Mouse (Mus musculus) kidney, embryonic 14.5 days (tissue): ENCODE data around the gene Cks1brt. TPM values are rescaled to one million over a fixed set of nuclear protein-coding genes. Genes with fewer than 3 reads are reported as not detected.
"Not testable (repeated sequence)": the region's sequence is repeated elsewhere in the genome, so short reads cannot be mapped to it uniquely, and the experiment has no call there.

Experiments
- ATAC-seq: fragments of 200-750 bp; cut with Nextera tagmentation; 2 replicates; pipeline ENCODE4 v1.8.0; 2017; ENCODE audit warnings: moderate number of reproducible peaks, mild to moderate bottlenecking, moderate TSS enrichment, moderate library complexity; ENCODE audit not compliant: low FRiP score, low TSS enrichment
- H3K27ac ChIP-seq: fragments of 300-500 bp; sonication (generic); 2 replicates; pipeline ENCODE4 v1.5.1; 2014; ENCODE audit warnings: low read depth, mild to moderate bottlenecking, low read length, moderate library complexity, mixed read lengths
- H3K27me3 ChIP-seq: fragments of 300-500 bp; sonication (generic); 2 replicates; pipeline ENCODE4 v1.6.1; 2014; ENCODE audit warnings: mild to moderate bottlenecking, low read length; ENCODE audit not compliant: control insufficient read depth, insufficient read depth
- H3K36me3 ChIP-seq: fragments of 300-500 bp; sonication (generic); 2 replicates; pipeline ENCODE4 v1.6.1; 2014; ENCODE audit warnings: low read length, mixed read lengths; ENCODE audit not compliant: control insufficient read depth, insufficient read depth
- H3K4me1 ChIP-seq: fragments of 300-500 bp; sonication (generic); 2 replicates; pipeline ENCODE4 v1.6.1; 2014; ENCODE audit warnings: low read length, mixed read lengths; ENCODE audit not compliant: control insufficient read depth, insufficient read depth
- H3K4me2 ChIP-seq: fragments of 300-500 bp; sonication (generic); replicated peaks from 2 replicates; pipeline ENCODE4 v1.6.1; 2014; ENCODE audit warnings: low read depth, mild to moderate bottlenecking, low read length
- H3K4me3 ChIP-seq: fragments of 300-500 bp; sonication (generic); 2 replicates; pipeline ENCODE4 v1.5.1; 2014; ENCODE audit warnings: mild to moderate bottlenecking, low read length
- H3K9ac ChIP-seq: fragments of 300-500 bp; sonication (generic); 2 replicates; pipeline ENCODE4 v1.6.1; 2014; ENCODE audit warnings: low read depth, mild to moderate bottlenecking, low read length, moderate library complexity
- H3K9me3 ChIP-seq: fragments of 300-500 bp; sonication (generic); 2 replicates; pipeline ENCODE4 v1.6.1; 2016; ENCODE audit warnings: low read length; ENCODE audit not compliant: control insufficient read depth
- WGBS: fragments of 180-500 bp; shearing (Covaris S2); extraction: QIAGEN DNeasy Blood & Tissue Kit; methylation state at CpG from one replicate; pipeline ENCODE4 v1.1.7; 2014; 5-methylcytosine and 5-hydroxymethylcytosine counted together
- polyA plus RNA-seq: library from polyadenylated mRNA; unstranded; fragments of >200 nt; fragmentation: Nextera tagmentation; extraction: Ambion mirVana; gene quantifications from 2 replicates; pipeline ENCODE4 v1.2.1, GENCODE M21; 2014

The Cks1brt gene
- not detected in 2 replicates for polyA plus RNA-seq

GRCm38 (mm10) chr8:85151624-85152023 is at the start of gene Cks1brt:
TSS of gene Cks1brt (plus strand) at chr8:85151924.
- Histone ChIP-seq H3K36me3 (no peaks in the 10 kb centered on the region), H3K4me1 (no peaks in the 10 kb centered on the region), H3K9me3 (peaks cover 33% of the 10 kb centered on the region), H3K4me2 (no peak within 1 kb of the TSS), H3K27ac (no peak within 1 kb of the TSS), H3K4me3 (no peak within 1 kb of the TSS), H3K27me3 (no peaks in the 10 kb centered on the region), H3K9ac (no peak within 1 kb of the TSS)
- 78% methylated on average over 3 of the region's 3 CpGs for WGBS
- ATAC-seq = no peak

- WGBS = 94% methylated on average over 10 of the region's 10 CpGs
- H3K9ac ChIP-seq = no peak overlapping the region
- H3K36me3 ChIP-seq = peaks cover 13% of the 10 kb centered on the region
Measured at GRCm38 (mm10) chr8:85113241-85113640, 38.5 kb upstream of the Cks1brt start.

GRCm38 (mm10) chr8:85115501-85115900 is 36.2 kb upstream of the Cks1brt start:
- Histone ChIP-seq H3K36me3 (peaks cover 6% of the 10 kb centered on the region; the same call in 1 of the 2 replicates), H3K9ac (no peak overlapping the region), H3K4me1 (no peaks in the 10 kb centered on the region), H3K27me3 (no peaks in the 10 kb centered on the region), H3K4me2 (no peak overlapping the region), H3K9me3 (no peaks in the 10 kb centered on the region; the same call in 1 of the 2 replicates), H3K4me3 (no peak overlapping the region), H3K27ac (no peak overlapping the region)
- ATAC-seq = no peak
- WGBS = 78% methylated on average over 4 of the region's 4 CpGs

More at GRCm38 (mm10) chr8:85113241-85113640, 38.5 kb upstream of the Cks1brt start:
- no peaks in the 10 kb centered on the region for H3K4me1 ChIP-seq
- no peak for ATAC-seq
- no peak overlapping the region for H3K4me3 ChIP-seq
- H3K27me3 ChIP-seq = no peaks in the 10 kb centered on the region
- no peak overlapping the region for H3K27ac ChIP-seq
- H3K9me3 ChIP-seq = no peaks in the 10 kb centered on the region; the same call in 1 of the 2 replicates
- no peak overlapping the region for H3K4me2 ChIP-seq

- H3K36me3 ChIP-seq = no peaks in the 10 kb centered on the region
- H3K4me3 ChIP-seq = no peak overlapping the region
- no peak overlapping the region for H3K4me2 ChIP-seq
- no peaks in the 10 kb centered on the region for H3K27me3 ChIP-seq
- H3K9ac ChIP-seq = no peak overlapping the region
- H3K27ac ChIP-seq = no peak overlapping the region
- H3K9me3 ChIP-seq = no peaks in the 10 kb centered on the region; the same call in 1 of the 2 replicates
- WGBS = 95% methylated on average over 7 of the region's 7 CpGs
- ATAC-seq = no peak
- H3K4me1 ChIP-seq = no peaks in the 10 kb centered on the region
Measured at GRCm38 (mm10) chr8:85116984-85117383, 34.7 kb upstream of the Cks1brt start.

- peak overlapping the region; percentile 60 for H3K9ac ChIP-seq
- H3K4me2 ChIP-seq = peak overlapping the region; percentile 68
- H3K4me3 ChIP-seq = peak overlapping the region; percentile 64
- no peaks in the 10 kb centered on the region for H3K9me3 ChIP-seq
- peak; percentile 93 for ATAC-seq
- H3K4me1 ChIP-seq = no peaks in the 10 kb centered on the region
- no peaks in the 10 kb centered on the region for H3K27me3 ChIP-seq
- 7% methylated on average over 37 of the region's 37 CpGs for WGBS
- H3K27ac ChIP-seq = peak overlapping the region; percentile 51; the same call in 1 of the 2 replicates
- H3K36me3 ChIP-seq = no peaks in the 10 kb centered on the region
Measured at GRCm38 (mm10) chr8:85119052-85119981, 32.4 kb upstream of the Cks1brt start.

GRCm38 (mm10) chr8:85120251-85120650 is 31.5 kb upstream of the Cks1brt start:
- H3K9ac ChIP-seq, H3K36me3 ChIP-seq, H3K9me3 ChIP-seq, H3K4me1 ChIP-seq, ATAC-seq, H3K27me3 ChIP-seq, H3K4me3 ChIP-seq, H3K4me2 ChIP-seq, H3K27ac ChIP-seq: not testable (repeated sequence)
- 80% methylated on average over 5 of the region's 5 CpGs for WGBS

GRCm38 (mm10) chr8:85122995-85123394 is 28.7 kb upstream of the Cks1brt start, which contains the start of gene Zfp791:
TSS of gene Zfp791 (minus strand) at chr8:85123095.
- H3K27me3 ChIP-seq = no peaks in the 10 kb centered on the region
- H3K9me3 ChIP-seq = no peaks in the 10 kb centered on the region
- no peak within 1 kb of the TSS for H3K4me3 ChIP-seq
- H3K27ac ChIP-seq = no peak within 1 kb of the TSS
- H3K9ac ChIP-seq = no peak within 1 kb of the TSS
- no peaks in the 10 kb centered on the region for H3K36me3 ChIP-seq
- WGBS = 68% methylated on average over 3 of the region's 3 CpGs
- no peak for ATAC-seq
- H3K4me1 ChIP-seq = no peaks in the 10 kb centered on the region
- no peak within 1 kb of the TSS for H3K4me2 ChIP-seq

GRCm38 (mm10) chr8:85123691-85124090 is 28.0 kb upstream of the Cks1brt start:
- no peak overlapping the region for H3K9ac ChIP-seq
- no peaks in the 10 kb centered on the region for H3K4me1 ChIP-seq
- no peak overlapping the region for H3K27ac ChIP-seq
- H3K4me3 ChIP-seq = no peak overlapping the region
- H3K9me3 ChIP-seq = no peaks in the 10 kb centered on the region
- no peaks in the 10 kb centered on the region for H3K36me3 ChIP-seq
- 90% methylated on average over 8 of the region's 8 CpGs for WGBS
- no peak overlapping the region for H3K4me2 ChIP-seq
- ATAC-seq = no peak
- H3K27me3 ChIP-seq = no peaks in the 10 kb centered on the region

GRCm38 (mm10) chr8:85132335-85132734 is 19.4 kb upstream of the Cks1brt start:
- Histone ChIP-seq H3K27ac (no peak overlapping the region), H3K9me3 (no peaks in the 10 kb centered on the region), H3K4me1 (no peaks in the 10 kb centered on the region), H3K4me3 (no peak overlapping the region), H3K9ac (no peak overlapping the region), H3K27me3 (no peaks in the 10 kb centered on the region), H3K4me2 (no peak overlapping the region), H3K36me3 (no peaks in the 10 kb centered on the region)
- 86% methylated on average over 1 of the region's 1 CpGs for WGBS
- ATAC-seq = no peak
